18 mouse cellular contexts compared by ENCODE assay signal in the genomic region with DNA sequence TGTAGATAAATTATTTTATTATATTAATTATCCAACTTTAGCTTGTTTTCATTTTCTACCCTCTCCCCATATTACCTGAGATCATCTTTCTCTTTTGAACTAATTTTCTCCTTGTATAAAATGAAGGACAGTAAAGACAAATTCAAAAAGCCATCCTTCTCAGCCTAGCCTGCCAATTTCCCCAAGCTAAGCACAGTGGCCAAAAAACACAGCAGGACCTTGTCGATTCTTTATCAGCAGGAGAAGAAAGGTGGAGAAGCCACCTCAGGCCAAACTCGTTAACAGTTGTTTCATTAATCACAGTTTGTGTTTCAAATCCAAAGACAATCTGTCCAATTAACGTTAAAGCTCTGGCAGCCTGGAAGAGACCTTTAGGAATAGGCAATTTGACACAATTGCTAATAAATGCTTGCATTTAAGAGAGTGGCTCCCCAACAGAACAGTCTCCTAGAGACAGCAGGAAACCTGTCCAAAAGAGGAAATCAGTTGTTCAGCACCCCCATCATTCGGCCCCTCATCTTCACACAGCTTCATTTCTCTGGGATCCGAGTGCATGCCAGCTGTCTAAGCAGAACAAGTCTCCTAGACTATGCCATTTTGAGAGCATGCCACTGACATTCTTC.
DNase-seq lines count a peak whose midpoint lies in the region; ATAC-seq and TF ChIP-seq lines count a peak whose summit lies in the region.
"Had no signal": no experiment of that assay in that cellular context is flagged by ENCODE, and none has a peak within 500 bp of the region (broad histone marks: within the 10 kb centered on the region; RNA-seq: fewer than 3 reads in every experiment).

No protein-coding gene starts in this region.

- H3K27ac ChIP-seq in hindbrain, postnatal 0 days: no peak overlapping the region
- H3K27ac ChIP-seq in hindbrain, embryonic 14.5 days: no peak overlapping the region
- no peak overlapping the region for H3K27ac ChIP-seq in forebrain, embryonic 15.5 days (replicated peaks)
- H3K27ac ChIP-seq: heart, embryonic 13.5 days; liver, embryonic 15.5 days had no signal

- ATAC-seq in hindbrain, postnatal 0 days: no peak
- no peak for ATAC-seq in hindbrain, embryonic 14.5 days (ENCODE audit: low FRiP score)
- peak; percentile 83 for ATAC-seq in forebrain, embryonic 15.5 days (replicated peaks)
- ATAC-seq in monocyte, adult 5-6 weeks (replicated peaks; ENCODE audit: insufficient number of reproducible peaks, low FRiP score, low TSS enrichment, poor library complexity, severe bottlenecking): no peak
- ATAC-seq: inflammation-experienced regulatory T-cells, adult 6 months had no signal

- no peaks in the 10 kb centered on the region for H3K27me3 ChIP-seq in hindbrain, postnatal 0 days (ENCODE audit: insufficient read depth, low read length)
- H3K27me3 ChIP-seq in hindbrain, embryonic 14.5 days (ENCODE audit: control insufficient read depth, insufficient read depth, low read length): no peaks in the 10 kb centered on the region
- H3K27me3 ChIP-seq in forebrain, embryonic 15.5 days: no peaks in the 10 kb centered on the region
- H3K27me3 ChIP-seq: heart, embryonic 13.5 days; liver, embryonic 15.5 days had no signal

- no peak overlapping the region for H3K4me2 ChIP-seq in hindbrain, postnatal 0 days (ENCODE audit: low read depth, low read length)
- H3K4me2 ChIP-seq in hindbrain, embryonic 14.5 days (replicated peaks): no peak overlapping the region
- H3K4me2 ChIP-seq in forebrain, embryonic 15.5 days (replicated peaks): no peak overlapping the region
- H3K4me2 ChIP-seq: heart, embryonic 13.5 days; liver, embryonic 15.5 days had no signal

- H3K4me3 ChIP-seq in hindbrain, postnatal 0 days (ENCODE audit: low read length): no peak overlapping the region
- H3K4me3 ChIP-seq in hindbrain, embryonic 14.5 days (replicated peaks; ENCODE audit: low read length): no peak overlapping the region
- no peak overlapping the region for H3K4me3 ChIP-seq in forebrain, embryonic 15.5 days
- H3K4me3 ChIP-seq: heart, embryonic 13.5 days; liver, embryonic 15.5 days had no signal

- no peak for TF ChIP-seq POLR2A in brain, embryonic 14.5 days (IDR thresholded peaks at IDR 0.05; ENCODE audit: borderline replicate concordance, extremely low read depth, insufficient read depth, insufficient read length, poor library complexity, severe bottlenecking)

- no peaks in the 10 kb centered on the region for H3K4me1 ChIP-seq in hindbrain, postnatal 0 days (ENCODE audit: insufficient read depth, low read length)
- no peaks in the 10 kb centered on the region for H3K4me1 ChIP-seq in hindbrain, embryonic 14.5 days (replicated peaks; ENCODE audit: control insufficient read depth, insufficient read depth, low read length)
- H3K4me1 ChIP-seq in forebrain, embryonic 15.5 days: peaks cover 7% of the 10 kb centered on the region; the same call in 1 of the 2 replicates
- H3K4me1 ChIP-seq: liver, embryonic 15.5 days had no signal

- H3K9ac ChIP-seq in hindbrain, postnatal 0 days (replicated peaks; ENCODE audit: low read length): no peak overlapping the region
- H3K9ac ChIP-seq in hindbrain, embryonic 14.5 days: no peak overlapping the region
- H3K9ac ChIP-seq in forebrain, embryonic 15.5 days (replicated peaks): no peak overlapping the region
- H3K9ac ChIP-seq: heart, embryonic 13.5 days; liver, embryonic 15.5 days had no signal

- H3K36me3 ChIP-seq in hindbrain, postnatal 0 days (ENCODE audit: insufficient read depth, low read length): no peaks in the 10 kb centered on the region
- no peaks in the 10 kb centered on the region for H3K36me3 ChIP-seq in hindbrain, embryonic 14.5 days (replicated peaks; ENCODE audit: control insufficient read depth, insufficient read depth)
- no peaks in the 10 kb centered on the region for H3K36me3 ChIP-seq in forebrain, embryonic 15.5 days
- H3K36me3 ChIP-seq: heart, embryonic 13.5 days; liver, embryonic 15.5 days had no signal

- DNase-seq in hindbrain, postnatal 0 days (ENCODE audit: low spot score): peak; percentile 41
- DNase-seq in hindbrain, embryonic 14.5 days (ENCODE audit: low spot score): no peak
- peak; percentile 79 for DNase-seq in brain, embryonic 14.5 days (ENCODE audit: low read depth)
- DNase-seq in cerebellum, adult 18-20 months: peak; percentile 20 to 31
- no peak for DNase-seq in spleen, adult 12 weeks (ENCODE audit: low spot score)
- DNase-seq: adrenal gland, postnatal 36 days; heart, postnatal 36 days; kidney, adult 9 months; kidney, postnatal 36 days; layer of hippocampus, adult 9-11 months; lung, postnatal 10 days; right cerebral cortex, postnatal 14 days; thymus, postnatal 25 days had no signal

- TF ChIP-seq CTCF in hindbrain, postnatal 0 days (IDR thresholded peaks at IDR 0.05; ENCODE audit: low read depth): no peak
- no peak for TF ChIP-seq CTCF in brain, embryonic 14.5 days (IDR thresholded peaks at IDR 0.05; ENCODE audit: borderline replicate concordance, extremely low read depth, insufficient read depth, insufficient read length)

- WGBS in hindbrain, postnatal 0 days: 20% methylated on average over 5 of the region's 5 CpGs
- 48% methylated on average over 5 of the region's 5 CpGs for WGBS in hindbrain, embryonic 14.5 days
- 10% methylated on average over 5 of the region's 5 CpGs for WGBS in forebrain, embryonic 15.5 days

- H3K9me3 ChIP-seq in hindbrain, postnatal 0 days (ENCODE audit: low read length): no peaks in the 10 kb centered on the region
- H3K9me3 ChIP-seq in hindbrain, embryonic 14.5 days (ENCODE audit: control insufficient read depth, low read length): no peaks in the 10 kb centered on the region
- H3K9me3 ChIP-seq in forebrain, embryonic 15.5 days: no peaks in the 10 kb centered on the region
- H3K9me3 ChIP-seq: heart, embryonic 13.5 days; liver, embryonic 15.5 days had no signal

Comparison
In these comparisons a context has a peak if more than half of its experiments do, and no peak if none do; other contexts are left out.
1. DNase-seq: peak in hindbrain, postnatal 0 days (single experiment), brain, embryonic 14.5 days (single experiment) and cerebellum, adult 18-20 months (2 of 2); none in hindbrain, embryonic 14.5 days (single experiment) and spleen, adult 12 weeks (single experiment).